Mouse (Mus musculus): ENCODE data around the gene Dap.

DNA sequence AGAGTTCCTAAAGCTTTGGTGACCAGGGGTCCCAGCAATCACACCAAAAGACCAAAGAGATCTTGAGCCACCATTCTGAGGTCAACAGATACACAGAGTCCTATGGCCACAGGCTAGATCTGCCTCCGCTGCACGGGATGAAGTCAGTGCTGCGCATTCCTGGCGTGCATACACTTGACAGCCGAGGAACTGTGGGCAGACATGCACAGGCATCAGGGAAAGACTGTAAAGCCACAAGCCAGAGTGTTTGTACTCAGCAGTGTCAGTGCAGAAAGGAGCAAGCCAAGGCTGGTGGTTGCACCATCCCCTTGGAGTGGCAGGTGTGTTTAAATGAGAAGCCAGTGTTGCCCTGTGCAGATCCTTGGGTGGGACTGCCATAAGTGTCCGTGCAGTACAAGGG lies 31.6 kb downstream of the Dap start:
- TF ChIP-seq CTCF (IDR thresholded peaks at IDR 0.05; ENCODE audit: extremely low read depth, insufficient read depth, insufficient read length, insufficient replicate concordance) (no peak), POLR2A (IDR thresholded peaks at IDR 0.05; ENCODE audit: low read depth, low read length) (no peak)

All from spleen, adult 2 months (tissue).